Mouse (Mus musculus): Measurements from ENCODE around the gene Slc45a3. TPM values are rescaled to one million over a fixed set of nuclear protein-coding genes. Genes with fewer than 3 reads are reported as not detected.

Gene Slc45a3
- total and polyA plus RNA-seq, 3 experiments = 15.6 to 40.7 TPM; not detected in 1

- Histone ChIP-seq H3K79me2 (ENCODE audit: control insufficient read depth, insufficient read depth, low read length, poor library complexity) (peaks cover 43% of the 10 kb centered on the region), H3K27ac (ENCODE audit: control insufficient read depth, low read depth, low read length) (peak within 1 kb of the TSS; percentile 98), H3K27me3 (ENCODE audit: control insufficient read depth in 1 of 2, insufficient read depth in 2 of 2, low read length in 2 of 2) (no peaks in the 10 kb centered on the region), H3K4me3 (ENCODE audit: control insufficient read depth in 1 of 2, insufficient read depth in 1 of 2, low read depth in 2 of 2, low read length in 2 of 2) (peak within 1 kb of the TSS; percentile 90 to 96), H3K36me3 (ENCODE audit: control insufficient read depth in 1 of 2, insufficient read depth in 2 of 2, low read length in 2 of 2) (peaks cover 0 to 39% of the 10 kb centered on the region in 2 experiments; a peak in 2 of 4 replicates), H3K4me1 (ENCODE audit: control insufficient read depth in 1 of 2, insufficient read depth in 2 of 2, low read length in 2 of 2) (peaks cover 27 to 32% of the 10 kb centered on the region in 2 experiments), H3K9me3 (replicated peaks; ENCODE audit: insufficient read depth, low read length) (no peaks in the 10 kb centered on the region), H3K9ac (ENCODE audit: control insufficient read depth, low read depth, low read length, poor library complexity, severe bottlenecking) (peak within 1 kb of the TSS; percentile 93)
- DNase-seq (ENCODE audit: low read depth, low spot score) = peak; percentile 93
- peak; percentile 77 for TF ChIP-seq HCFC1 (IDR thresholded peaks at IDR 0.05; ENCODE audit: low read depth, low read length)
- TF ChIP-seq ZC3H11A (IDR thresholded peaks at IDR 0.05; ENCODE audit: low read depth, low read length) = no peak
- TF ChIP-seq ZKSCAN1 (IDR thresholded peaks at IDR 0.05; ENCODE audit: low read depth, low read length) = no peak
- no peak for TF ChIP-seq CHD1 (IDR thresholded peaks at IDR 0.05; ENCODE audit: low read depth, low read length)
- no peak for TF ChIP-seq BHLHE40 (IDR thresholded peaks at IDR 0.05; ENCODE audit: borderline replicate concordance, low read depth, low read length)
- no peak for TF ChIP-seq UBTF (IDR thresholded peaks at IDR 0.05; ENCODE audit: borderline replicate concordance, insufficient read depth, low read depth, low read length)
- TF ChIP-seq ZMIZ1 (IDR thresholded peaks at IDR 0.05; ENCODE audit: low read depth, low read length) = peak; percentile 93
- TF ChIP-seq MAX (IDR thresholded peaks at IDR 0.05; ENCODE audit: low read length) = peak; percentile 79
- TF ChIP-seq SMC3 (IDR thresholded peaks at IDR 0.05; ENCODE audit: low read depth, low read length) = 0 out of 2 replicates have a peak, but pooled peaks have one; percentile 8
- TF ChIP-seq RAD21 (IDR thresholded peaks at IDR 0.05; ENCODE audit: low read depth, low read length) = no peak
- TF ChIP-seq CTCF (IDR thresholded peaks at IDR 0.05 in 2 of 3, conservative IDR thresholded peaks at IDR 0.05 in 1 of 3; ENCODE audit: control insufficient read depth in 1 of 3, insufficient read depth in 1 of 3, low read depth in 2 of 3, low read length in 3 of 3, poor library complexity in 1 of 3, severe bottlenecking in 1 of 3) = no peak
- peak; percentile 50; the same call in 1 of the 2 replicates for TF ChIP-seq KAT2A (conservative IDR thresholded peaks at IDR 0.05; ENCODE audit: low read depth, low read length)
- TF ChIP-seq POLR2AphosphoS5 (IDR thresholded peaks at IDR 0.05; ENCODE audit: borderline replicate concordance, low read depth, low read length) = no peak
- TF ChIP-seq SIN3A (IDR thresholded peaks at IDR 0.05; ENCODE audit: low read length) = peak; percentile 66; the same call in 1 of the 2 replicates
- no peak for TF ChIP-seq CHD2 (IDR thresholded peaks at IDR 0.05; ENCODE audit: low read length)
- TF ChIP-seq NELFE (IDR thresholded peaks at IDR 0.05; ENCODE audit: low read depth, low read length) = peak; percentile 82
- no peak for TF ChIP-seq GATA1 (IDR thresholded peaks at IDR 0.05; ENCODE audit: low read depth, low read length)
- TF ChIP-seq TBP (IDR thresholded peaks at IDR 0.05; ENCODE audit: low read depth, low read length) = no peak; the same call in 1 of the 2 replicates
- no peak for TF ChIP-seq JUND (IDR thresholded peaks at IDR 0.05; ENCODE audit: low read depth, low read length)
- TF ChIP-seq MYC (IDR thresholded peaks at IDR 0.05; ENCODE audit: low read depth, low read length) = peak; percentile 65; the same call in 1 of the 2 replicates
- no peak for TF ChIP-seq GABPA (IDR thresholded peaks at IDR 0.05; ENCODE audit: low read depth, low read length)
- no peak for TF ChIP-seq MYB (IDR thresholded peaks at IDR 0.05; ENCODE audit: low read depth, low read length)
- no peak for TF ChIP-seq RCOR1 (IDR thresholded peaks at IDR 0.05; ENCODE audit: low read depth, low read length)
- no peak for TF ChIP-seq TAL1 (IDR thresholded peaks at IDR 0.05; ENCODE audit: low read length)
- no peak for TF ChIP-seq MAFK (IDR thresholded peaks at IDR 0.05; ENCODE audit: borderline replicate concordance, low read depth, low read length)
- peak; percentile 61; the same call in 1 of the 2 replicates for TF ChIP-seq TCF12 (IDR thresholded peaks at IDR 0.05; ENCODE audit: low read depth, low read length)
- no peak for TF ChIP-seq MEF2A (IDR thresholded peaks at IDR 0.05; ENCODE audit: extremely low read depth, insufficient replicate concordance, low read depth, low read length, poor library complexity, severe bottlenecking)
- TF ChIP-seq POLR2A (IDR thresholded peaks at IDR 0.05; ENCODE audit: control insufficient read depth in 1 of 2, insufficient read depth in 1 of 2, low read depth in 1 of 2, low read length in 2 of 2, poor library complexity in 1 of 2) = peak; percentile 71 to 76; a peak in 3 of 4 replicates
- no peak; a peak in 1 of 4 replicates for TF ChIP-seq EP300 (IDR thresholded peaks at IDR 0.05; ENCODE audit: low read depth in 1 of 2, low read length in 2 of 2)
- peak; percentile 89 for TF ChIP-seq MAZ (IDR thresholded peaks at IDR 0.05; ENCODE audit: low read depth, low read length)
- TF ChIP-seq ETS1 (IDR thresholded peaks at IDR 0.05; ENCODE audit: low read depth, low read length) = peak; percentile 43
- peak; percentile 73; the same call in 1 of the 2 replicates for TF ChIP-seq POLR2AphosphoS2 (IDR thresholded peaks at IDR 0.05; ENCODE audit: low read length)
- peak; percentile 70 for TF ChIP-seq MXI1 (IDR thresholded peaks at IDR 0.05; ENCODE audit: low read depth, low read length)
- TF ChIP-seq USF1 (IDR thresholded peaks at IDR 0.05; ENCODE audit: low read depth, low read length) = 0 out of 2 replicates have a peak, but pooled peaks have one; percentile 15
- no peak for TF ChIP-seq ZNF384 (IDR thresholded peaks at IDR 0.05; ENCODE audit: low read depth, low read length)
- peak; percentile 77 for TF ChIP-seq ELF1 (IDR thresholded peaks at IDR 0.05; ENCODE audit: low read depth, low read length)
- peak; percentile 7; the same call in 1 of the 2 replicates for TF ChIP-seq NRF1 (IDR thresholded peaks at IDR 0.05; ENCODE audit: insufficient read depth, low read depth, low read length, poor library complexity, severe bottlenecking)
Measured at GRCm38 (mm10) chr1:132007282-132007815, 44.6 kb downstream of the Slc45a3 start, which contains the start of gene Elk4. Gene Elk4, plus strand, starts transcription at chr1:132007607.
